In genomic region chr3:52830101-52830500, GRCm38 (mm10) we compare ENCODE assay signal across 25 mouse cellular contexts.
DNase-seq lines count a peak whose midpoint lies in the region; ATAC-seq and TF ChIP-seq lines count a peak whose summit lies in the region.
"Had no signal": no experiment of that assay in that cellular context is flagged by ENCODE, and none has a peak within 500 bp of the region (broad histone marks: within the 10 kb centered on the region; RNA-seq: fewer than 3 reads in every experiment).

No protein-coding gene starts in this region.

- no peaks in the 10 kb centered on the region for H3K27me3 ChIP-seq in neural tube, embryonic 15.5 days (replicated peaks)
- H3K27me3 ChIP-seq in intestine, postnatal 0 days (replicated peaks; ENCODE audit: control insufficient read depth, insufficient read depth, low read length): no peaks in the 10 kb centered on the region
- H3K27me3 ChIP-seq in heart, embryonic 11.5 days (ENCODE audit: control insufficient read depth, insufficient read depth, low read length): no peaks in the 10 kb centered on the region
- H3K27me3 ChIP-seq: forebrain, embryonic 12.5 days; forebrain, embryonic 15.5 days; hindbrain, embryonic 13.5 days had no signal

- WGBS in neural tube, embryonic 15.5 days: 93% methylated on average over 3 of the region's 3 CpGs
- WGBS in intestine, postnatal 0 days: 90% methylated on average over 3 of the region's 3 CpGs
- WGBS in heart, embryonic 11.5 days (ENCODE audit: insufficient replicate concordance): 79% methylated on average over 3 of the region's 3 CpGs

- no peak overlapping the region for H3K9ac ChIP-seq in neural tube, embryonic 15.5 days (replicated peaks)
- no peak overlapping the region for H3K9ac ChIP-seq in intestine, postnatal 0 days (ENCODE audit: low read depth, low read length)
- H3K9ac ChIP-seq in heart, embryonic 11.5 days (ENCODE audit: low read depth, low read length): no peak overlapping the region
- H3K9ac ChIP-seq: embryonic facial prominence, embryonic 13.5 days; forebrain, embryonic 12.5 days; forebrain, embryonic 15.5 days; hindbrain, embryonic 13.5 days had no signal

- no peaks in the 10 kb centered on the region for H3K36me3 ChIP-seq in neural tube, embryonic 15.5 days
- no peaks in the 10 kb centered on the region for H3K36me3 ChIP-seq in intestine, postnatal 0 days (ENCODE audit: control insufficient read depth, insufficient read depth)
- H3K36me3 ChIP-seq in heart, embryonic 11.5 days (ENCODE audit: control insufficient read depth, insufficient read depth, low read length): no peaks in the 10 kb centered on the region
- H3K36me3 ChIP-seq: embryonic facial prominence, embryonic 10.5 days; embryonic facial prominence, embryonic 13.5 days; forebrain, embryonic 12.5 days; forebrain, embryonic 15.5 days; heart, embryonic 10.5 days; hindbrain, embryonic 13.5 days had no signal

- H3K9me3 ChIP-seq in neural tube, embryonic 15.5 days (replicated peaks): no peaks in the 10 kb centered on the region
- H3K9me3 ChIP-seq in intestine, postnatal 0 days (ENCODE audit: control insufficient read depth): no peaks in the 10 kb centered on the region
- no peaks in the 10 kb centered on the region for H3K9me3 ChIP-seq in heart, embryonic 11.5 days (replicated peaks; ENCODE audit: control insufficient read depth, low read length)
- H3K9me3 ChIP-seq: embryonic facial prominence, embryonic 10.5 days; embryonic facial prominence, embryonic 13.5 days; forebrain, embryonic 12.5 days; forebrain, embryonic 15.5 days; heart, embryonic 10.5 days; hindbrain, embryonic 13.5 days had no signal

- H3K4me2 ChIP-seq in neural tube, embryonic 15.5 days: no peak overlapping the region
- no peak overlapping the region for H3K4me2 ChIP-seq in intestine, postnatal 0 days (replicated peaks; ENCODE audit: low read depth)
- no peak overlapping the region for H3K4me2 ChIP-seq in heart, embryonic 11.5 days
- H3K4me2 ChIP-seq: embryonic facial prominence, embryonic 13.5 days; forebrain, embryonic 12.5 days; forebrain, embryonic 15.5 days; hindbrain, embryonic 13.5 days had no signal

- H3K27ac ChIP-seq in neural tube, embryonic 15.5 days (replicated peaks): no peak overlapping the region
- H3K27ac ChIP-seq in intestine, postnatal 0 days (ENCODE audit: low read depth, low read length): no peak overlapping the region
- no peak overlapping the region for H3K27ac ChIP-seq in heart, embryonic 11.5 days (ENCODE audit: low read depth, low read length)
- H3K27ac ChIP-seq: embryonic facial prominence, embryonic 10.5 days; embryonic facial prominence, embryonic 13.5 days; forebrain, embryonic 12.5 days; forebrain, embryonic 15.5 days; heart, adult 2 months; heart, embryonic 10.5 days; hindbrain, embryonic 13.5 days had no signal

- no peak for TF ChIP-seq CTCF in intestine, postnatal 0 days (IDR thresholded peaks at IDR 0.05; ENCODE audit: low read depth)

- peak; percentile 5 for DNase-seq in neural tube, embryonic 10.5 days (ENCODE audit: extremely low spot score, low spot score)
- DNase-seq in induced T-regulatory cell, adult 2 months (ENCODE audit: low read depth): peak; percentile 76
- no peak for DNase-seq in layer of hippocampus, postnatal 14 days (ENCODE audit: low spot score in 2 of 2)
- DNase-seq: adrenal gland, adult 2 months; adrenal gland, postnatal 14 days; cerebellum, adult 11 months; cerebellum, adult 2 months; cerebellum, postnatal 10 days; cerebellum, postnatal 36 days; embryo, embryonic 11 days; gastrocnemius, postnatal 10 days; gastrocnemius, postnatal 36 days; heart, adult 2 months had no signal

- no peak for ATAC-seq in neural tube, embryonic 15.5 days (ENCODE audit: low FRiP score)
- peak; percentile 74 for ATAC-seq in CD4-positive, CD25-positive, alpha-beta regulatory T cell, adult 4 months
- ATAC-seq in intestine, postnatal 0 days: no peak
- ATAC-seq in heart, embryonic 11.5 days (replicated peaks; ENCODE audit: insufficient number of reproducible peaks, low FRiP score, low TSS enrichment): no peak
- ATAC-seq: forebrain, embryonic 15.5 days; hindbrain, embryonic 16.5 days had no signal

- H3K4me1 ChIP-seq in neural tube, embryonic 15.5 days: no peaks in the 10 kb centered on the region
- H3K4me1 ChIP-seq in intestine, postnatal 0 days (replicated peaks; ENCODE audit: control insufficient read depth, insufficient read depth, low read length): no peaks in the 10 kb centered on the region
- no peaks in the 10 kb centered on the region for H3K4me1 ChIP-seq in heart, embryonic 11.5 days (ENCODE audit: control insufficient read depth, insufficient read depth, low read length)
- H3K4me1 ChIP-seq: embryonic facial prominence, embryonic 10.5 days; embryonic facial prominence, embryonic 13.5 days; forebrain, embryonic 12.5 days; forebrain, embryonic 15.5 days; heart, embryonic 10.5 days; hindbrain, embryonic 13.5 days had no signal

- H3K4me3 ChIP-seq in neural tube, embryonic 15.5 days (replicated peaks): no peak overlapping the region
- H3K4me3 ChIP-seq in intestine, postnatal 0 days (ENCODE audit: low read depth, low read length): no peak overlapping the region
- H3K4me3 ChIP-seq in heart, embryonic 11.5 days (ENCODE audit: low read depth, low read length): no peak overlapping the region
- H3K4me3 ChIP-seq: embryonic facial prominence, embryonic 10.5 days; embryonic facial prominence, embryonic 13.5 days; erythroblast, embryonic 14.5 days; forebrain, embryonic 12.5 days; forebrain, embryonic 15.5 days; heart, adult 2 months; heart, embryonic 10.5 days; hindbrain, embryonic 13.5 days had no signal

Comparison
In these comparisons a context has a peak if more than half of its experiments do, and no peak if none do; other contexts are left out.
1. DNase-seq: peak in neural tube, embryonic 10.5 days (single experiment) and induced T-regulatory cell, adult 2 months (single experiment); none in layer of hippocampus, postnatal 14 days (0 of 2).